Mouse (Mus musculus) limb, embryonic 12.5 days (tissue): Measurements from ENCODE around the gene U2af1. TPM values are rescaled to one million over a fixed set of nuclear protein-coding genes. Genes with fewer than 3 reads are reported as not detected.
A peak's percentile ranks its signal among the peaks of the same experiment; 100 is the strongest.

Experiments used
- ATAC-seq: fragments of 200-750 bp; cut with Nextera tagmentation; 2 replicates; pipeline ENCODE4 v1.8.0; 2017; ENCODE audit warnings: low read depth, moderate TSS enrichment; ENCODE audit not compliant: insufficient number of reproducible peaks, insufficient read depth, low FRiP score, low TSS enrichment
- H3K27ac ChIP-seq: fragments of 300-500 bp; sonication (generic); 2 replicates; pipeline ENCODE4 v1.5.1; 2016; ENCODE audit warnings: mild to moderate bottlenecking, moderate library complexity
- H3K27me3 ChIP-seq: fragments of 300-500 bp; sonication (generic); 2 replicates; pipeline ENCODE4 v1.6.1; 2016; ENCODE audit warnings: mild to moderate bottlenecking, moderate library complexity
- H3K36me3 ChIP-seq: fragments of 300-500 bp; sonication (generic); 2 replicates; pipeline ENCODE4 v1.6.1; 2016; ENCODE audit warnings: mild to moderate bottlenecking, moderate library complexity
- H3K4me1 ChIP-seq: fragments of 300-500 bp; sonication (generic); replicated peaks from 2 replicates; pipeline ENCODE4 v1.6.1; 2016
- H3K4me2 ChIP-seq: fragments of 300-500 bp; sonication (generic); 2 replicates; pipeline ENCODE4 v1.6.1; 2016; ENCODE audit warnings: mild to moderate bottlenecking, moderate library complexity
- H3K4me3 ChIP-seq: fragments of 300-500 bp; sonication (generic); replicated peaks from 2 replicates; pipeline ENCODE4 v1.5.1; 2016; ENCODE audit warnings: mild to moderate bottlenecking
- H3K9ac ChIP-seq: fragments of 300-500 bp; sonication (generic); replicated peaks from 2 replicates; pipeline ENCODE4 v1.6.1; 2016; ENCODE audit warnings: mild to moderate bottlenecking, moderate library complexity
- H3K9me3 ChIP-seq: fragments of 300-500 bp; sonication (generic); 2 replicates; pipeline ENCODE4 v1.6.1; 2016; ENCODE audit warnings: mild to moderate bottlenecking, moderate library complexity
- WGBS: fragments of 180-500 bp; shearing (Covaris S2); methylation state at CpG from one replicate; pipeline ENCODE4 v1.1.7; 2016; 5-methylcytosine and 5-hydroxymethylcytosine counted together
- polyA plus RNA-seq: library from polyadenylated mRNA; unstranded; fragments of >200 nt; fragmentation: Nextera tagmentation; extraction: Ambion mirVana; gene quantifications from 2 replicates; pipeline ENCODE4 v1.2.1, GENCODE M21; 2016

U2af1 gene
- polyA plus RNA-seq, 1 experiment from 2014 or later: 411 TPM

GRCm38 (mm10) chr17:31660661-31661250, 2.1 kb upstream of the U2af1 start:
- Histone ChIP-seq H3K36me3 (peaks cover 5% of the 10 kb centered on the region), H3K27ac (no peak overlapping the region), H3K27me3 (no peaks in the 10 kb centered on the region), H3K9me3 (no peaks in the 10 kb centered on the region), H3K4me1 (peaks cover 10% of the 10 kb centered on the region), H3K9ac (no peak overlapping the region), H3K4me2 (no peak overlapping the region), H3K4me3 (no peak overlapping the region)
- WGBS: 73% methylated on average over 8 of the region's 8 CpGs
- ATAC-seq: no peak

- Histone ChIP-seq H3K9ac (peak overlapping the region; percentile 97), H3K4me2 (peak overlapping the region; percentile 87), H3K4me1 (peaks cover 10% of the 10 kb centered on the region), H3K27ac (peak overlapping the region; percentile 84), H3K27me3 (no peaks in the 10 kb centered on the region), H3K36me3 (peaks cover 27% of the 10 kb centered on the region), H3K9me3 (no peaks in the 10 kb centered on the region), H3K4me3 (peak overlapping the region; percentile 97)
- no peak for ATAC-seq
- WGBS: under 1% methylated on average over 27 of the region's 27 CpGs
These were observed 590 bp downstream of the U2af1 start for GRCm38 (mm10) chr17:31658136-31658467.

DNA sequence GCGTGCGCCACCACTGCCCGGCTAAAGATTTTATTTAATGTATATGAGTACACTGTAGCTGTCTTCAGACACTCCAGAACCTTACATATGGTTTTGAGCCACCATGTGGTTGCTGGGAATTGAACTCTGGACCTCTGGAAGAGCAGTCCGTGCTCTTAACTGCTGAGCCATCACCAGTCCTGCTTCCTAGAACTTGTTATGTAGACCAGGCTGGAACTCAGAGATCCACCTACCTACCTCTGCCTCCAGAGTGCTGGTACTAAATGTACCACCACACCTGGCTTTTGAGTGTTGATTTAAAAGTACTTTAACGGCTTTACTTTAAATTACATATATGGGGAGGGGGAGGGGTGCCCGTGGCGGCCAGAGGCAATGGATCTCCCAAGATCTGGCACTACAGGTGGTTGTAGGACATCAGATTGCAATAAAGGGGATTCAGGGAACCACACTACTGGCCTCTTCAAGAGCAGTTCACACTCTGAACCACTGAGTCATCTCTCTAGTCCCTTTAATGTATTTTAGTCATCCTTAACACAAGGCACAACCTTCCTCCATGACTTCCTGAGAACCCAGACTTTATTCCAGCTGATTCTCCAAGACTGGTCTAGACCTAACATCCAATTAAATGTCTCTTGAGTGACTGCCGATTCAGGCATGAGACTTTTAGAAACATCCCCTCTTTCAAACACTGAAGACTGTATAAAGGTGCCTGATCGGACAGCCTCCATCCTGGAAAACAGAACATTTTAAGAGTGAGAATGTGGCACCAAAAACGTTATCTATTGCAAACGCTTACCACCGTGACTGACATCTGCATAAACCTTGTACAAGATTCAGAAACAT, 1.3 kb downstream of the U2af1 start:
- peak overlapping the region; percentile 87 for H3K4me2 ChIP-seq
- no peak for ATAC-seq
- H3K27me3 ChIP-seq: no peaks in the 10 kb centered on the region
- H3K9ac ChIP-seq: peak overlapping the region; percentile 97
- H3K9me3 ChIP-seq: no peaks in the 10 kb centered on the region
- WGBS: 48% methylated on average over 12 of the region's 12 CpGs
- peaks cover 10% of the 10 kb centered on the region for H3K4me1 ChIP-seq
- H3K36me3 ChIP-seq: peaks cover 35% of the 10 kb centered on the region
- H3K4me3 ChIP-seq: peak overlapping the region; percentile 97
- H3K27ac ChIP-seq: no peak overlapping the region

- H3K9ac ChIP-seq: peak overlapping the region; percentile 97; the same call in 1 of the 2 replicates
- no peak overlapping the region for H3K4me3 ChIP-seq
- no peaks in the 10 kb centered on the region for H3K9me3 ChIP-seq
- WGBS: 87% methylated on average over 5 of the region's 5 CpGs
- peaks cover 10% of the 10 kb centered on the region for H3K4me1 ChIP-seq
- no peak for ATAC-seq
- peak overlapping the region; percentile 87; the same call in 1 of the 2 replicates for H3K4me2 ChIP-seq
- no peaks in the 10 kb centered on the region for H3K27me3 ChIP-seq
- no peak overlapping the region for H3K27ac ChIP-seq
- peaks cover 42% of the 10 kb centered on the region for H3K36me3 ChIP-seq
These were observed 2.0 kb downstream of the U2af1 start for GRCm38 (mm10) chr17:31656682-31657081.

DNA sequence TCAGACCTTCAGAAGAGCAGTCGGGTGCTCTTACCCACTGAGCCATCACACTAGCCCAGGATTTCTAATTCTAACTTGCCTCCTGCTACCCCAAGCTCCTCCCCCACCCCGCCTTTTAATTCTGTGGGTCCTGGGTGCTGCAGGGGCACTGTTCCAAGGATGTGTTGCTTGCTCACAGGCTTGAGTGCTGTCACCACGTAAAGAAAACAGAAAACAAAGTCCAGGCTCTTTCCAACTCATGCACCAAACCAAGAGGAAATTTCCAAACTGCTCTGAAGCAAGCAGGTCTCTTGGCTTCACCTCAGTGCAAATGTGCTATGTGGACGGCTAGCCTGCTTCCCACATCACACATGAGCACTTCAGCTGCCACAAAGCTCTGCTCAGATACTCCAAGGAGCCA, 3.3 kb downstream of the U2af1 start:
- Histone ChIP-seq H3K9ac (no peak overlapping the region), H3K36me3 (peaks cover 55% of the 10 kb centered on the region), H3K4me3 (no peak overlapping the region), H3K27ac (no peak overlapping the region), H3K4me2 (no peak overlapping the region), H3K27me3 (no peaks in the 10 kb centered on the region), H3K9me3 (no peaks in the 10 kb centered on the region), H3K4me1 (peaks cover 10% of the 10 kb centered on the region)
- 84% methylated on average over 4 of the region's 4 CpGs for WGBS
- no peak for ATAC-seq

DNA sequence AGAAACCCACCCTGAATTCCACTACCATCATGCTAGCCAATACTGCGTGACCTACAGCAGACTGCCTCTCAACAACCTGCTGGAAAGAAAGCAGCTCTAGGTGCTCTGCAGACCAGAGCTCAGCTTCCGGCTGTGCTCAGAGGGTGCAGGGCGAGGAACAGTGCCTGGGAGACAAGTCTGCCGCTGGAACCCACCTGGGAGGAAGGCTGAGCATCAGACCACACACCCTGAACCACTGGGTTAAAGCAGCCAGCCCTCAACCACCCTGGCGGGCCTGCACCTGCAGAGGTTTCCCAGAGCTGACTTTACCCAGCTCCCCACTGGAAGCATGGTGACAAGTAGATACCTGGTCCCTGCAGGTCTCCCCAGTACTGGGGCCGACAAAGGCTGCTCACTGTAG, 5.4 kb downstream of the U2af1 start:
- Histone ChIP-seq H3K27ac (no peak overlapping the region), H3K36me3 (peaks cover 76% of the 10 kb centered on the region), H3K9ac (no peak overlapping the region), H3K9me3 (no peaks in the 10 kb centered on the region), H3K4me2 (no peak overlapping the region), H3K4me3 (no peak overlapping the region), H3K27me3 (no peaks in the 10 kb centered on the region), H3K4me1 (peaks cover 7% of the 10 kb centered on the region)
- no peak for ATAC-seq
- WGBS: 88% methylated on average over 6 of the region's 6 CpGs

DNA sequence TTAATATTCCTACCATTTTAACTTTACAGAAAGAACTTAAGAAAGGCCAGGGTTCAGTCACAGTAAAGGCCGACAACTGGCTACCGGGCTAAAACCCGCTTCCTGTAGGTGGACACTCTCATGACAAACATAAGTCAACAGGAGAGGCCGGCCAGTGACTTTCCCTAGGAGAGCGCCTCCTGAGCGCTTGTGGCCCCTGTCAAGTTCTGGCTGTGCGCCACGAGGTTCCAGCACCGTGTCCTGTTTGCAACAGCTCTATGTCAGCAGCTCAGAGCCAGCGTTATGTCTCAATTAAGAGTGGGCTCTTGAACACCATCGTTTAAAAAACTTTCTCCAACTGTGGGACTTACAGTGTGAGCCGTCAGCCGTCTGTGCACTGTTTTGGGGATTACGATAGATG, 6.5 kb downstream of the U2af1 start:
- 93% methylated on average over 14 of the region's 14 CpGs for WGBS
- H3K27ac ChIP-seq: no peak overlapping the region
- H3K4me3 ChIP-seq: no peak overlapping the region
- no peak for ATAC-seq
- no peaks in the 10 kb centered on the region for H3K27me3 ChIP-seq
- H3K4me1 ChIP-seq: peaks cover 2% of the 10 kb centered on the region
- no peak overlapping the region for H3K9ac ChIP-seq
- H3K36me3 ChIP-seq: peaks cover 87% of the 10 kb centered on the region
- H3K9me3 ChIP-seq: no peaks in the 10 kb centered on the region
- no peak overlapping the region for H3K4me2 ChIP-seq

DNA sequence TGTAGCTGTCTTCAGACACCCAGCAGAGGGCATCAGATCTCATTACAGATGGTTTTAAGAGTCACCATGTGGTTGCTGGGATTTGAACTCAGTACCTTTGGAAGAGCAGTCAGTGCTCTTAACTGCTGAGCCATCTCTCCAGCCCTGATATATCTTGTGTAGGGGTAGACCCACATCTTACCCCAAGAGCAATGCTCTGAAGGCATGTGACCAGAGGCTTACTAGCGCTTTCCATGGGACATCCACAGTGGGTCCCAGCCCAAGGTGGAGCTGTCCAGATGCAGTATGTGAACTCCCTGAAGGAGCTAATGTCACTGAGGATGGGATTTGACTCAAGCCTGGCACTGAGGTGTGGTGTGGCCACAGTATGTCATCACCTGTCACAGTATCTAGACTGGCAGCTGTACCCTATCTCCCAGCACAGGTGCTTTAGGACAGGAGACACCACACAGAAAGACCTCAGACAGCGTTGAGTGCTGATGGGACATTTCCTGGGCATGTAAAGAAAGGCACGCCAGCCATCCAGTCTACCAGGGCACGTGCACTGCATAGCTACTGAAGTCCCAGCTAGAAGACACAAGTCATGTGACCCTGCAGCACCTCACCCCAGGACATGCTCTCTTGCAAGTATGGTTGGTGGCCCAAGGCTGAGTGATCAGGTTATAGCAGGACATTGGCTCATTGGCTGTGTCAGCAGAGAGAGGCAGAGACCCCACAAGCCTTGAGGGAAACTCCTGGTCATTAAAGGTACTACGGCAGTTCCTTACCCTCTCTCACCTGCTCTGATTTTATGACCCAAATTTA, 12.3 kb downstream of the U2af1 start:
- peaks cover 59% of the 10 kb centered on the region for H3K36me3 ChIP-seq
- H3K9ac ChIP-seq: no peak overlapping the region
- no peaks in the 10 kb centered on the region for H3K27me3 ChIP-seq
- H3K4me2 ChIP-seq: no peak overlapping the region
- no peaks in the 10 kb centered on the region for H3K9me3 ChIP-seq
- 87% methylated on average over 5 of the region's 5 CpGs for WGBS
- H3K27ac ChIP-seq: no peak overlapping the region
- no peak overlapping the region for H3K4me3 ChIP-seq
- ATAC-seq: 0 out of 2 replicates have a peak, but pooled peaks have one; percentile 26
- no peaks in the 10 kb centered on the region for H3K4me1 ChIP-seq

DNA sequence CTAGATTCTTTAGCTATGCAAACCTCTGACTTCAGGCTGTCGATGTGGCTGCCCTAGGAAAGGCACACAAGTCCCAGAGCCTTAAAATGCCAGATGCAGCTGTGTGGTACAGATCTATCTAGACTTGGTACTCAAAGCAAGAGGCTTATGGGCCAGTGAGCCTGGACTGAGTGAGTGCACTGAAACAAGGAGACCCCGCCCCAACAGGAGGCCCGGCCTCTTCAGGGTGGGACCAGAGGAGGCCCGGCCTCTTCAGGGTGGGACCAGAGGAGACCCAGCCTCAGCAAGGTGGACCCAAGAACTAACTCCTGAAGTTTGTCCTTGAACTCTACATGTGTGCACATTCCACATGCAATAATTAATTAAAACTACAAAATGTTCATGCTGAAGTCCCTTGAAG, 15.8 kb downstream of the U2af1 start:
- Histone ChIP-seq H3K27ac (no peak overlapping the region), H3K9ac (no peak overlapping the region), H3K4me2 (no peak overlapping the region), H3K4me3 (no peak overlapping the region), H3K27me3 (peaks cover 3% of the 10 kb centered on the region; the same call in 1 of the 2 replicates), H3K36me3 (peaks cover 24% of the 10 kb centered on the region), H3K4me1 (no peaks in the 10 kb centered on the region), H3K9me3 (no peaks in the 10 kb centered on the region)
- WGBS: 71% methylated on average over 4 of the region's 4 CpGs
- ATAC-seq: no peak

GRCm38 (mm10) chr17:31642331-31642730, 16.4 kb downstream of the U2af1 start:
- Histone ChIP-seq H3K27me3 (peaks cover 9% of the 10 kb centered on the region; the same call in 1 of the 2 replicates), H3K9me3 (no peaks in the 10 kb centered on the region), H3K4me2 (no peak overlapping the region), H3K9ac (no peak overlapping the region), H3K4me3 (no peak overlapping the region), H3K4me1 (no peaks in the 10 kb centered on the region), H3K27ac (no peak overlapping the region), H3K36me3 (peaks cover 18% of the 10 kb centered on the region)
- WGBS: 52% methylated on average over 8 of the region's 8 CpGs
- no peak for ATAC-seq

- ATAC-seq: no peak
- H3K4me2 ChIP-seq: no peak overlapping the region
- H3K27me3 ChIP-seq: peaks cover 35% of the 10 kb centered on the region
- no peak overlapping the region for H3K27ac ChIP-seq
- peaks cover 11% of the 10 kb centered on the region; the same call in 1 of the 2 replicates for H3K4me1 ChIP-seq
- H3K36me3 ChIP-seq: no peaks in the 10 kb centered on the region
- H3K4me3 ChIP-seq: no peak overlapping the region
- H3K9me3 ChIP-seq: no peaks in the 10 kb centered on the region
- WGBS: 73% methylated on average over 4 of the region's 4 CpGs
- H3K9ac ChIP-seq: no peak overlapping the region
These were observed 19.0 kb downstream of the U2af1 start for GRCm38 (mm10) chr17:31639651-31640050.
